Mouse (Mus musculus) megakaryocyte, adult 5-6 weeks (primary cell): Measurements from ENCODE around the gene Rmi1. TPM values are rescaled to one million over a fixed set of nuclear protein-coding genes. Genes with fewer than 3 reads are reported as not detected.
"Not testable (repeated sequence)": the region's sequence is repeated elsewhere in the genome, so short reads cannot be mapped to it uniquely, and the experiment has no call there.

Experiments
- ATAC-seq: 2 replicates; pipeline ENCODE4 v1.8.0; 2016; ENCODE audit warnings: mild to moderate bottlenecking, inconsistent platforms; ENCODE audit not compliant: poor library complexity, severe bottlenecking
- total RNA-seq, 2 experiments: library from RNA; stranded (forward) in 1 of 2; stranded (reverse) in 1 of 2; fragments of 153-499, 151-499 nt in 1 of 2; fragments of 221-1000, 200-1000 nt in 1 of 2; gene quantifications; 2 replicates each; pipeline versions ENCODE4 v1.2.3 to v1.2.4; 2015 to 2017

Gene Rmi1
- total RNA-seq, 2 experiments from 2014 or later = 23.6 to 46.0 TPM

- no peak for ATAC-seq
These were observed 1.5 kb upstream of the Rmi1 start for GRCm38 (mm10) chr13:58400576-58400975.

GRCm38 (mm10) chr13:58401135-58402002 is 679 bp upstream of the Rmi1 start:
- peak; percentile 45 for ATAC-seq

- no peak for ATAC-seq
These were observed 679 bp downstream of the Rmi1 start for GRCm38 (mm10) chr13:58402744-58403110.

GRCm38 (mm10) chr13:58403243-58403642 is 1.2 kb downstream of the Rmi1 start, which contains the start of gene Hnrnpk:
Gene Hnrnpk (minus strand): TSS chr13:58403343.
- ATAC-seq = not testable (repeated sequence)

- ATAC-seq = no peak
These were observed 9.0 kb downstream of the Rmi1 start for GRCm38 (mm10) chr13:58411073-58411472.

GRCm38 (mm10) chr13:58415374-58415773 is 13.3 kb downstream of the Rmi1 start:
- no peak for ATAC-seq

- no peak for ATAC-seq
These were observed 13.8 kb downstream of the Rmi1 start for GRCm38 (mm10) chr13:58415838-58416237.

- ATAC-seq = no peak
These were observed 16.6 kb downstream of the Rmi1 start for GRCm38 (mm10) chr13:58418656-58419055.

GRCm38 (mm10) chr13:58419266-58419665 is 17.2 kb downstream of the Rmi1 start:
- no peak for ATAC-seq

GRCm38 (mm10) chr13:58421026-58421425 is 19.0 kb downstream of the Rmi1 start:
- ATAC-seq = no peak

GRCm38 (mm10) chr13:58422242-58422641 is 20.2 kb downstream of the Rmi1 start:
- no peak for ATAC-seq

GRCm38 (mm10) chr13:58423061-58423660 is 21.1 kb downstream of the Rmi1 start:
- no peak for ATAC-seq

- no peak for ATAC-seq
These were observed 37.7 kb downstream of the Rmi1 start for GRCm38 (mm10) chr13:58439716-58440115.

- ATAC-seq = no peak
These were observed 41.3 kb downstream of the Rmi1 start for GRCm38 (mm10) chr13:58443326-58443725.

- peak; percentile 99 for ATAC-seq
These were observed 41.7 kb downstream of the Rmi1 start for GRCm38 (mm10) chr13:58443787-58444186.

- no peak for ATAC-seq
These were observed 44.5 kb downstream of the Rmi1 start for GRCm38 (mm10) chr13:58446541-58446940.

GRCm38 (mm10) chr13:58450459-58451182 is 48.6 kb downstream of the Rmi1 start:
- ATAC-seq = no peak

- no peak for ATAC-seq
These were observed 50.2 kb downstream of the Rmi1 start for GRCm38 (mm10) chr13:58452246-58452645.

GRCm38 (mm10) chr13:58452651-58453413 is 50.8 kb downstream of the Rmi1 start:
- no peak for ATAC-seq

GRCm38 (mm10) chr13:58453541-58453940 is 51.5 kb downstream of the Rmi1 start:
- no peak for ATAC-seq

GRCm38 (mm10) chr13:58456547-58456946 is 54.5 kb downstream of the Rmi1 start:
- no peak for ATAC-seq
